ENCODE assay signal across 8 mouse cellular contexts in genomic region chr10:57531076-57531475, GRCm38 (mm10). TPM values are rescaled to one million over a fixed set of nuclear protein-coding genes. Genes with fewer than 3 reads are reported as not detected.
A peak's percentile ranks its signal among the peaks of the same experiment; 100 is the strongest.
DNase-seq lines count a peak whose midpoint lies in the region; ATAC-seq and TF ChIP-seq lines count a peak whose summit lies in the region.

No protein-coding gene starts in this region.

- 0 out of 2 replicates have a peak, but pooled peaks cover 2% of the 10 kb centered on the region for H3K4me1 ChIP-seq in forebrain, embryonic 11.5 days (replicated peaks; ENCODE audit: control insufficient read depth, insufficient read depth, low read length)
- peaks cover 14% of the 10 kb centered on the region for H3K4me1 ChIP-seq in limb, embryonic 14.5 days (ENCODE audit: control insufficient read depth, insufficient read depth, low read length)
- H3K4me1 ChIP-seq in stomach, embryonic 16.5 days (ENCODE audit: control insufficient read depth, insufficient read depth, low read length) = peaks cover 7% of the 10 kb centered on the region; the same call in 1 of the 2 replicates

- no peak for ATAC-seq in forebrain, embryonic 11.5 days (replicated peaks; ENCODE audit: low FRiP score)
- no peak for ATAC-seq in limb, embryonic 14.5 days (ENCODE audit: low FRiP score, low read depth)
- no peak for ATAC-seq in stomach, embryonic 16.5 days (ENCODE audit: insufficient read depth, low FRiP score)

- no peaks in the 10 kb centered on the region for H3K27me3 ChIP-seq in forebrain, embryonic 11.5 days (ENCODE audit: control insufficient read depth, insufficient read depth, low read length)
- H3K27me3 ChIP-seq in limb, embryonic 14.5 days (ENCODE audit: control insufficient read depth, insufficient read depth, low read length) = no peaks in the 10 kb centered on the region
- H3K27me3 ChIP-seq in stomach, embryonic 16.5 days (ENCODE audit: control insufficient read depth, insufficient read depth, low read length) = no peaks in the 10 kb centered on the region

- peaks cover 2% of the 10 kb centered on the region; the same call in 1 of the 2 replicates for H3K36me3 ChIP-seq in forebrain, embryonic 11.5 days (ENCODE audit: control insufficient read depth, insufficient read depth, low read length)
- peaks cover 14% of the 10 kb centered on the region for H3K36me3 ChIP-seq in limb, embryonic 14.5 days (ENCODE audit: control insufficient read depth, insufficient read depth, low read length)
- H3K36me3 ChIP-seq in stomach, embryonic 16.5 days (ENCODE audit: control insufficient read depth, insufficient read depth, low read length) = no peaks in the 10 kb centered on the region

- TF ChIP-seq POLR2A in limb, embryonic 14.5 days (IDR thresholded peaks at IDR 0.05; ENCODE audit: borderline replicate concordance, extremely low read depth, insufficient read depth, insufficient read length) = no peak

- H3K9ac ChIP-seq in forebrain, embryonic 11.5 days (ENCODE audit: low read length) = peak overlapping the region; percentile 27; the same call in 1 of the 2 replicates
- 0 out of 2 replicates have a peak overlapping the region, but pooled peaks have one; percentile 94 for H3K9ac ChIP-seq in limb, embryonic 14.5 days (ENCODE audit: low read depth, low read length, severe bottlenecking)
- no peak overlapping the region for H3K9ac ChIP-seq in stomach, embryonic 16.5 days (ENCODE audit: low read length)

- no peaks in the 10 kb centered on the region for H3K9me3 ChIP-seq in forebrain, embryonic 11.5 days (ENCODE audit: control insufficient read depth, low read length)
- no peaks in the 10 kb centered on the region for H3K9me3 ChIP-seq in limb, embryonic 14.5 days (ENCODE audit: control insufficient read depth, low read length)
- H3K9me3 ChIP-seq in stomach, embryonic 16.5 days (replicated peaks; ENCODE audit: control insufficient read depth, low read length) = no peaks in the 10 kb centered on the region

- peak overlapping the region; percentile 92 for H3K4me3 ChIP-seq in forebrain, embryonic 11.5 days (ENCODE audit: low read depth, low read length)
- peak overlapping the region; percentile 94 for H3K4me3 ChIP-seq in limb, embryonic 14.5 days (replicated peaks; ENCODE audit: low read length)
- H3K4me3 ChIP-seq in stomach, embryonic 16.5 days (replicated peaks; ENCODE audit: low read length) = peak overlapping the region; percentile 93

- peak overlapping the region; percentile 63 for H3K4me2 ChIP-seq in forebrain, embryonic 11.5 days (ENCODE audit: low read depth, low read length, severe bottlenecking)
- H3K4me2 ChIP-seq in limb, embryonic 14.5 days (replicated peaks; ENCODE audit: low read depth, low read length, severe bottlenecking) = peak overlapping the region; percentile 70
- peak overlapping the region; percentile 73 for H3K4me2 ChIP-seq in stomach, embryonic 16.5 days (ENCODE audit: low read depth, low read length)

- peak; percentile 28 for DNase-seq in layer of hippocampus, adult 11-12 months (ENCODE audit: low spot score)
- DNase-seq in layer of hippocampus, postnatal 10 days (ENCODE audit: low spot score in 2 of 2) = no peak
- DNase-seq in adipocyte (ENCODE audit: low spot score) = peak; percentile 20
- DNase-seq in forebrain, embryonic 11.5 days (ENCODE audit: low spot score) = no peak
- DNase-seq in limb, embryonic 14.5 days (ENCODE audit: low spot score) = no peak
- DNase-seq in urinary bladder, adult 18-20 months (ENCODE audit: low spot score in 2 of 2) = no peak
- no peak for DNase-seq in cerebellum, adult 9-10 months

- 76% methylated on average over 2 of the region's 2 CpGs for WGBS in forebrain, embryonic 11.5 days
- WGBS in limb, embryonic 14.5 days = 56% methylated on average over 2 of the region's 2 CpGs
- WGBS in stomach, embryonic 16.5 days = 64% methylated on average over 2 of the region's 2 CpGs

- H3K27ac ChIP-seq in forebrain, embryonic 11.5 days (ENCODE audit: low read depth, low read length) = no peak overlapping the region
- H3K27ac ChIP-seq in limb, embryonic 14.5 days (replicated peaks; ENCODE audit: low read depth, low read length) = no peak overlapping the region
- H3K27ac ChIP-seq in stomach, embryonic 16.5 days (ENCODE audit: low read length) = no peak overlapping the region

RNA-seq across cellular contexts. Expression of gene Serinc1, which starts 1.3 kb away (rescaled TPM):
- total RNA-seq in layer of hippocampus, postnatal 10 days (2021) = 100 to 1,000 TPM; 774 to 834 TPM
- polyA plus RNA-seq in forebrain, embryonic 11.5 days (2014; fragmentation: Nextera tagmentation; extraction: Ambion mirVana) = 172 and 182 TPM in 2 replicates
- 113 and 114 TPM in 2 replicates for polyA plus RNA-seq in limb, embryonic 14.5 days (2012; rRNA removed)
- polyA plus RNA-seq in limb, embryonic 14.5 days (2014; fragmentation: Nextera tagmentation; extraction: Ambion mirVana) = 160 and 170 TPM in 2 replicates
- polyA plus RNA-seq in stomach, embryonic 16.5 days (2015; fragmentation: Nextera tagmentation; extraction: Ambion mirVana) = 139 and 141 TPM in 2 replicates

RNA-seq across cellular contexts. Expression of gene Hsf2, which starts 44.9 kb away (rescaled TPM):
- total RNA-seq in layer of hippocampus, postnatal 10 days (2021) = 10 to 100 TPM; 43.9 to 44.5 TPM
- polyA plus RNA-seq in forebrain, embryonic 11.5 days (2014; fragmentation: Nextera tagmentation; extraction: Ambion mirVana) = 59.8 and 65.3 TPM in 2 replicates
- polyA plus RNA-seq in limb, embryonic 14.5 days (2012; rRNA removed) = 22.0 and 23.4 TPM in 2 replicates
- polyA plus RNA-seq in limb, embryonic 14.5 days (2014; fragmentation: Nextera tagmentation; extraction: Ambion mirVana) = 29.8 and 31.0 TPM in 2 replicates
- 21.3 and 21.8 TPM in 2 replicates for polyA plus RNA-seq in stomach, embryonic 16.5 days (2015; fragmentation: Nextera tagmentation; extraction: Ambion mirVana)

Comparison
In these comparisons a context has a peak if more than half of its experiments do, and no peak if none do; other contexts are left out.
1. DNase-seq: peak in layer of hippocampus, adult 11-12 months (single experiment) and adipocyte (single experiment); none in layer of hippocampus, postnatal 10 days (0 of 2), forebrain, embryonic 11.5 days (single experiment), limb, embryonic 14.5 days (single experiment), urinary bladder, adult 18-20 months (0 of 2) and cerebellum, adult 9-10 months (single experiment).
2. Peak in every context shown above with its lines, with median percentiles within 50 percentile points of each other: H3K4me2 ChIP-seq and H3K4me3 ChIP-seq.